Mouse (Mus musculus): ENCODE measurements around the gene Rcc2. TPM values are rescaled to one million over a fixed set of nuclear protein-coding genes. Genes with fewer than 3 reads are reported as not detected.

Rcc2 gene
- total and polyA plus RNA-seq, 3 experiments, result 187 to 348 (median 249) TPM

- H3K36me3 ChIP-seq (replicated peaks in 1 of 2; ENCODE audit: control insufficient read depth in 1 of 2, insufficient read depth in 1 of 2, low read length in 1 of 2), result peaks cover 46 to 57% of the 10 kb centered on the region in 2 experiments
- in situ Hi-C loops (cut with MboI; ENCODE audit: low pct_ligation_motif_present, low pct_unique_long_range_greater_than_20kb, low sequenced_read_pairs) (no loop called here), dilution Hi-C loops (cut with MboI; ENCODE audit: extremely low pct_ligation_motif_present, extremely low pct_unique_long_range_greater_than_20kb, low sequenced_read_pairs) (no loop called here)
- H3K27me3 ChIP-seq (replicated peaks), result no peaks in the 10 kb centered on the region
- peak overlapping the region; percentile 92 for H3K9ac ChIP-seq (ENCODE audit: insufficient read depth, low read depth)
- no peaks in the 10 kb centered on the region for H3K9me3 ChIP-seq (replicated peaks; ENCODE audit: low read length)
- H3K27ac ChIP-seq (ENCODE audit: insufficient read depth, low read depth), result no peak overlapping the region
- no peak for DNase-seq (ENCODE audit: extremely low read depth)
- 0 out of 2 replicates have a peak, but pooled peaks have one; percentile 39 for TF ChIP-seq CHD1 (IDR thresholded peaks at IDR 0.05; ENCODE audit: low read depth, low read length)
- no peak; the same call in 1 of the 2 replicates for TF ChIP-seq POLR2AphosphoS2 (IDR thresholded peaks at IDR 0.05; ENCODE audit: low read depth, low read length)
- TF ChIP-seq BHLHE40 (IDR thresholded peaks at IDR 0.05; ENCODE audit: low read depth, low read length), result peak; percentile 77
- TF ChIP-seq UBTF (IDR thresholded peaks at IDR 0.05; ENCODE audit: low read depth, low read length), result no peak
- peak; percentile 35; the same call in 1 of the 2 replicates for TF ChIP-seq CHD2 (IDR thresholded peaks at IDR 0.05; ENCODE audit: low read length)
- peak overlapping the region; percentile 91 for H3K4me2 ChIP-seq (ENCODE audit: insufficient read depth, low read depth, poor library complexity, severe bottlenecking)
- H3K79me2 ChIP-seq (replicated peaks; ENCODE audit: control insufficient read depth, extremely low read depth, insufficient read depth, poor library complexity, severe bottlenecking), result peaks cover 69% of the 10 kb centered on the region
- H3K4me3 ChIP-seq (replicated peaks in 1 of 3; ENCODE audit: low read depth in 2 of 3, low read length in 2 of 3, poor library complexity in 1 of 3), result peak overlapping the region; percentile 63 to 81 (median 78)
- H3K4me1 ChIP-seq (ENCODE audit: control insufficient read depth in 1 of 2, insufficient read depth in 2 of 2), result peaks cover 11 to 60% of the 10 kb centered on the region in 2 experiments
Measured at GRCm38 (mm10) chr4:140703636-140704035, 3.3 kb downstream of the Rcc2 start.

- in situ Hi-C loops (cut with MboI; ENCODE audit: low pct_ligation_motif_present, low pct_unique_long_range_greater_than_20kb, low sequenced_read_pairs) (no loop called here), dilution Hi-C loops (cut with MboI; ENCODE audit: extremely low pct_ligation_motif_present, extremely low pct_unique_long_range_greater_than_20kb, low sequenced_read_pairs) (no loop called here)
- H3K36me3 ChIP-seq (replicated peaks in 1 of 2; ENCODE audit: control insufficient read depth in 1 of 2, insufficient read depth in 1 of 2, low read length in 1 of 2), result peaks cover 51 to 63% of the 10 kb centered on the region in 2 experiments
- H3K4me3 ChIP-seq (replicated peaks in 1 of 3; ENCODE audit: low read depth in 2 of 3, low read length in 2 of 3, poor library complexity in 1 of 3), result peak overlapping the region in 2 of 3 experiments; percentile 63 to 81
- no peak overlapping the region for H3K27ac ChIP-seq (ENCODE audit: insufficient read depth, low read depth)
- H3K4me1 ChIP-seq (ENCODE audit: control insufficient read depth in 1 of 2, insufficient read depth in 2 of 2), result peaks cover 8 to 60% of the 10 kb centered on the region in 2 experiments
- H3K79me2 ChIP-seq (replicated peaks; ENCODE audit: control insufficient read depth, extremely low read depth, insufficient read depth, poor library complexity, severe bottlenecking), result peaks cover 74% of the 10 kb centered on the region
- H3K27me3 ChIP-seq (replicated peaks), result no peaks in the 10 kb centered on the region
- TF ChIP-seq NELFE (IDR thresholded peaks at IDR 0.05; ENCODE audit: low read depth, low read length) (no peak), POLR2AphosphoS2 (IDR thresholded peaks at IDR 0.05; ENCODE audit: low read depth, low read length) (peak; percentile 51; the same call in 1 of the 2 replicates)
- H3K4me2 ChIP-seq (ENCODE audit: insufficient read depth, low read depth, poor library complexity, severe bottlenecking), result peak overlapping the region; percentile 91
- H3K9me3 ChIP-seq (replicated peaks; ENCODE audit: low read length), result no peaks in the 10 kb centered on the region
- peak overlapping the region; percentile 92; the same call in 1 of the 2 replicates for H3K9ac ChIP-seq (ENCODE audit: insufficient read depth, low read depth)
- no peak for DNase-seq (ENCODE audit: extremely low read depth)
Measured at GRCm38 (mm10) chr4:140704166-140704565, 3.8 kb downstream of the Rcc2 start.

- no peak overlapping the region for H3K9ac ChIP-seq (ENCODE audit: insufficient read depth, low read depth)
- peaks cover 6 to 89% of the 10 kb centered on the region in 2 experiments for H3K4me1 ChIP-seq (ENCODE audit: control insufficient read depth in 1 of 2, insufficient read depth in 2 of 2)
- peaks cover 84 to 97% of the 10 kb centered on the region in 2 experiments for H3K36me3 ChIP-seq (replicated peaks in 1 of 2; ENCODE audit: control insufficient read depth in 1 of 2, insufficient read depth in 1 of 2, low read length in 1 of 2)
- no peak for TF ChIP-seq UBTF (IDR thresholded peaks at IDR 0.05; ENCODE audit: low read depth, low read length)
- no peak for TF ChIP-seq NRF1 (IDR thresholded peaks at IDR 0.05; ENCODE audit: low read depth, low read length)
- TF ChIP-seq EP300 (IDR thresholded peaks at IDR 0.05; ENCODE audit: low read length), result no peak
- TF ChIP-seq JUND (conservative IDR thresholded peaks at IDR 0.05; ENCODE audit: low read depth, low read length), result no peak
- TF ChIP-seq IRF4 (IDR thresholded peaks at IDR 0.05; ENCODE audit: low read depth, low read length), result no peak
- no peak for TF ChIP-seq ETS1 (conservative IDR thresholded peaks at IDR 0.05; ENCODE audit: low read depth, low read length)
- TF ChIP-seq KAT2A (IDR thresholded peaks at IDR 0.05; ENCODE audit: insufficient replicate concordance, low read length), result no peak
- TF ChIP-seq TCF12 (IDR thresholded peaks at IDR 0.05; ENCODE audit: low read depth, low read length), result no peak
- no peak for TF ChIP-seq JUN (IDR thresholded peaks at IDR 0.05; ENCODE audit: insufficient read depth, low read depth, low read length)
- no peak for TF ChIP-seq GABPA (IDR thresholded peaks at IDR 0.05; ENCODE audit: insufficient replicate concordance, low read depth, low read length)
- no peak for TF ChIP-seq RCOR1 (conservative IDR thresholded peaks at IDR 0.05; ENCODE audit: low read depth, low read length)
- TF ChIP-seq MAZ (IDR thresholded peaks at IDR 0.05; ENCODE audit: low read depth, low read length), result no peak
- TF ChIP-seq POLR2A (IDR thresholded peaks at IDR 0.05; ENCODE audit: low read depth, low read length), result no peak
- TF ChIP-seq BHLHE40 (IDR thresholded peaks at IDR 0.05; ENCODE audit: low read depth, low read length), result no peak
- no peak for TF ChIP-seq SIN3A (IDR thresholded peaks at IDR 0.05; ENCODE audit: low read length)
- TF ChIP-seq MYC (IDR thresholded peaks at IDR 0.05; ENCODE audit: low read depth, low read length), result no peak
- TF ChIP-seq ZC3H11A (IDR thresholded peaks at IDR 0.05; ENCODE audit: low read depth, low read length), result no peak
- no peak for TF ChIP-seq POLR2AphosphoS2 (IDR thresholded peaks at IDR 0.05; ENCODE audit: low read depth, low read length)
- H3K27ac ChIP-seq (ENCODE audit: insufficient read depth, low read depth), result no peak overlapping the region
- DNase-seq (ENCODE audit: extremely low read depth), result no peak
- dilution Hi-C loops (cut with MboI; ENCODE audit: extremely low pct_ligation_motif_present, extremely low pct_unique_long_range_greater_than_20kb, low sequenced_read_pairs), result no loop called here
- in situ Hi-C loops (cut with MboI; ENCODE audit: low pct_ligation_motif_present, low pct_unique_long_range_greater_than_20kb, low sequenced_read_pairs), result no loop called here
- H3K27me3 ChIP-seq (replicated peaks), result no peaks in the 10 kb centered on the region
- H3K4me2 ChIP-seq (ENCODE audit: insufficient read depth, low read depth, poor library complexity, severe bottlenecking), result no peak overlapping the region
- no peaks in the 10 kb centered on the region for H3K9me3 ChIP-seq (replicated peaks; ENCODE audit: low read length)
- no peak overlapping the region for H3K4me3 ChIP-seq (replicated peaks in 1 of 3; ENCODE audit: low read depth in 2 of 3, low read length in 2 of 3, poor library complexity in 1 of 3)
- peaks cover 79% of the 10 kb centered on the region for H3K79me2 ChIP-seq (replicated peaks; ENCODE audit: control insufficient read depth, extremely low read depth, insufficient read depth, poor library complexity, severe bottlenecking)
Measured at GRCm38 (mm10) chr4:140707615-140708014, 7.3 kb downstream of the Rcc2 start.
